Mouse (Mus musculus): ENCODE data around the gene Sirt4. TPM values are rescaled to one million over a fixed set of nuclear protein-coding genes. Genes with fewer than 3 reads are reported as not detected.

Gene Sirt4
- polyA plus RNA-seq, 1 experiment from 2014 or later, result 15.5 TPM

DNA sequence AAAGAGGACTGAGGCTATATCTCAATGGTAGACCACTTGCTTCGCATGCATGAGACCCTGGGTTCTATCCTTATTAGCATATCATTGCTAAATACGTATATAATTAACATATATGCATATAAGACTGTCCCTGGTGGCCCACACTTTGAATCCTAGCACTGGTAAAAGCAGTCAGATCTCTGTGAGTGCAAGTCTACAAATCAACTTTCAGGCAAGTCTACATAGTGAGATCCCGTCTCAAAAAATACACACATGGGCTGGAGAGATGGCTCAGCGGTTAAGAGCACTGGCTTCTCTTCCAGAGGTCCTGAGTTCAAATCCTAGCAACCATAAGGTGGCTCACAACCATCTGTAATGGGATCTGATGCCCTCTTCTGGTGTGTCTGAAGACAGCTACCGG is 6.6 kb upstream of the Sirt4 start:
- WGBS, result 36% methylated on average over 5 of the region's 5 CpGs
- Histone ChIP-seq H3K27me3 (ENCODE audit: control insufficient read depth, insufficient read depth, low read length) (no peaks in the 10 kb centered on the region), H3K27ac (ENCODE audit: low read depth, low read length) (no peak overlapping the region), H3K4me3 (ENCODE audit: low read depth, low read length) (no peak overlapping the region), H3K9ac (ENCODE audit: low read length) (no peak overlapping the region), H3K9me3 (ENCODE audit: control insufficient read depth, low read length) (no peaks in the 10 kb centered on the region), H3K4me1 (ENCODE audit: control insufficient read depth, insufficient read depth, low read length) (peaks cover 8% of the 10 kb centered on the region), H3K4me2 (ENCODE audit: low read depth) (no peak overlapping the region), H3K36me3 (ENCODE audit: control insufficient read depth, insufficient read depth, low read length) (no peaks in the 10 kb centered on the region)
- DNase-seq (ENCODE audit: low spot score) (no peak), ATAC-seq (ENCODE audit: insufficient read depth, low FRiP score, low TSS enrichment) (no peak)

DNA sequence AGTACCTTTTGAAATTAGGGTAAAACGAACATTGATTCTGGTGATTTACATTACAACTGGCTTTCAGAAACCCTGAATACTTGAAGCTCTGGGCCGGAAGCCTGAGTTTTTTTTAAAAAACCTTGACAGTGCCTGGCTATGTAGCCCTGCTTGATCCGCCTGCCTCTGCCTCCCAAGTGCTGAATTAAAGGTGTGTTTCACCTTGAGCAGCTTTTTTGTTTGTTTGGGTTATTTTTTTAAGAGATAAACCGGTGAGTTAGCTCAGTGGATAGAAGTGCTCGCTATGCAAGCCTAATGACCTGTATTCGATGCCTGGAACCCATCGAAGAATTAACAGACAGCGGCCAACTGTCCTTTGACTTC is 6.1 kb upstream of the Sirt4 start:
- Histone ChIP-seq H3K36me3 (ENCODE audit: control insufficient read depth, insufficient read depth, low read length) (no peaks in the 10 kb centered on the region), H3K27me3 (ENCODE audit: control insufficient read depth, insufficient read depth, low read length) (no peaks in the 10 kb centered on the region), H3K27ac (ENCODE audit: low read depth, low read length) (no peak overlapping the region), H3K9ac (ENCODE audit: low read length) (no peak overlapping the region), H3K4me3 (ENCODE audit: low read depth, low read length) (no peak overlapping the region), H3K4me2 (ENCODE audit: low read depth) (no peak overlapping the region), H3K4me1 (ENCODE audit: control insufficient read depth, insufficient read depth, low read length) (peaks cover 8% of the 10 kb centered on the region), H3K9me3 (ENCODE audit: control insufficient read depth, low read length) (no peaks in the 10 kb centered on the region)
- no peak for ATAC-seq (ENCODE audit: insufficient read depth, low FRiP score, low TSS enrichment)
- WGBS, result 14% methylated on average over 8 of the region's 8 CpGs
- peak; percentile 31 for DNase-seq (ENCODE audit: low spot score)

DNA sequence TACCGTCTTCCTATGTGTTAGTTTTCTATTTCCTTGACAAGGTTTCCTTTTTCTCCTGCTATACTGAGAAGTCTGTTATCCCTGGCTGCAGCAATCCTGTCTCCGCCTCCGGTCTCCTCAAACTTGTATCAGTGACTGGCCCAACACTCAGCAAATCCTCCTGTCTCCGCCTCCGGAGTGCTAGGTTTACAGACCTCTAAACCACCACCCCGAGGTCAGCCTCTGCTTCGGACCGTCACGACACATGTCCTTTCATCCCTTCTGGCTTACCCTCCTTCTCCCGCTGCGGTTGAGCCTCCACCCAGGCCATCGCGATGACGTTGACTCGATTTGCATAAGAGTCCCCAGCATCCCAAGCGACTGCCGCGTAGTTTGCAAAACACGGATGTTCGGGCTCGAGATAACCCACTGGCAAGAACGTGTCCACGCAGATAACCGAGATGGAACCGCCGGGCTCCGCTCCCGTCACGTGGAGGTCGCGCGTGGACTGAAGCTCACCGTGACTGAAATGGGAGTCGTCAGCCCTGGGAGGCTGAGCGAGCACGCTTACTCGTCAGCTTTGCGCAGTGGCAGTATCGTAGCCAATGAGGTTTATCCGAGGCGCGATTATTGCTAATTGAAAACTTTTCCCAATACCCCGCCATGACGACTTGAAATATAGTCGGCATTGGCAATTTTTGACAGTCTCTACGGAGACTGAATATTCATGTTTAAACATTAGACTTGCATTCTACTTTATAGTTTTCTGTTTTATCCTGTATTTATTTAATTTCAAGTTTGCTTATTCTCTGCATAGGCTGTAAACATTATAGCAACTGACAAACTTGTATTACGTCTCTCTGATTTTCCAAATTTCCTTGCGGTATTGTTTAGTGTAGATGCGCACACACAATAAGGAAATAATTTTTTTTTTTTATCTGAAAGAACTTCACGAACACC is 5.4 kb upstream of the Sirt4 start:
- H3K4me1 ChIP-seq (ENCODE audit: control insufficient read depth, insufficient read depth, low read length), result peaks cover 8% of the 10 kb centered on the region
- no peaks in the 10 kb centered on the region for H3K9me3 ChIP-seq (ENCODE audit: control insufficient read depth, low read length)
- peak; percentile 79 for ATAC-seq (ENCODE audit: insufficient read depth, low FRiP score, low TSS enrichment)
- peak overlapping the region; percentile 26 for H3K4me3 ChIP-seq (ENCODE audit: low read depth, low read length)
- DNase-seq (ENCODE audit: low spot score), result peak; percentile 92
- no peaks in the 10 kb centered on the region for H3K36me3 ChIP-seq (ENCODE audit: control insufficient read depth, insufficient read depth, low read length)
- H3K27me3 ChIP-seq (ENCODE audit: control insufficient read depth, insufficient read depth, low read length), result no peaks in the 10 kb centered on the region
- H3K27ac ChIP-seq (ENCODE audit: low read depth, low read length), result peak overlapping the region; percentile 100
- WGBS, result under 1% methylated on average over 50 of the region's 50 CpGs
- H3K9ac ChIP-seq (ENCODE audit: low read length), result peak overlapping the region; percentile 84
- H3K4me2 ChIP-seq (ENCODE audit: low read depth), result peak overlapping the region; percentile 64

GRCm38 (mm10) chr5:115488841-115489698 is 4.5 kb upstream of the Sirt4 start:
- WGBS, result under 1% methylated on average over 39 of the region's 39 CpGs
- H3K4me1 ChIP-seq (ENCODE audit: control insufficient read depth, insufficient read depth, low read length), result peaks cover 8% of the 10 kb centered on the region

GRCm38 (mm10) chr5:115487942-115488580 is 3.5 kb upstream of the Sirt4 start:
- no peak overlapping the region for H3K4me3 ChIP-seq (ENCODE audit: low read depth, low read length)
- H3K4me2 ChIP-seq (ENCODE audit: low read depth), result no peak overlapping the region
- WGBS, result 79% methylated on average over 9 of the region's 9 CpGs
- DNase-seq (ENCODE audit: low spot score), result no peak
- H3K36me3 ChIP-seq (ENCODE audit: control insufficient read depth, insufficient read depth, low read length), result no peaks in the 10 kb centered on the region
- no peak overlapping the region for H3K27ac ChIP-seq (ENCODE audit: low read depth, low read length)
- no peak overlapping the region for H3K9ac ChIP-seq (ENCODE audit: low read length)
- H3K27me3 ChIP-seq (ENCODE audit: control insufficient read depth, insufficient read depth, low read length), result no peaks in the 10 kb centered on the region
- no peaks in the 10 kb centered on the region for H3K9me3 ChIP-seq (ENCODE audit: control insufficient read depth, low read length)
- H3K4me1 ChIP-seq (ENCODE audit: control insufficient read depth, insufficient read depth, low read length), result peaks cover 10% of the 10 kb centered on the region
- no peak for ATAC-seq (ENCODE audit: insufficient read depth, low FRiP score, low TSS enrichment)

More at GRCm38 (mm10) chr5:115488841-115489698, 4.5 kb upstream of the Sirt4 start:
- Histone ChIP-seq H3K27me3 (ENCODE audit: control insufficient read depth, insufficient read depth, low read length) (no peaks in the 10 kb centered on the region), H3K9me3 (ENCODE audit: control insufficient read depth, low read length) (no peaks in the 10 kb centered on the region), H3K36me3 (ENCODE audit: control insufficient read depth, insufficient read depth, low read length) (no peaks in the 10 kb centered on the region), H3K4me3 (ENCODE audit: low read depth, low read length) (peak overlapping the region; percentile 26), H3K9ac (ENCODE audit: low read length) (peak overlapping the region; percentile 62), H3K27ac (ENCODE audit: low read depth, low read length) (peak overlapping the region; percentile 100), H3K4me2 (ENCODE audit: low read depth) (peak overlapping the region; percentile 64)
- ATAC-seq (ENCODE audit: insufficient read depth, low FRiP score, low TSS enrichment), result peak; percentile 73
- DNase-seq (ENCODE audit: low spot score), result peak; percentile 83

DNA sequence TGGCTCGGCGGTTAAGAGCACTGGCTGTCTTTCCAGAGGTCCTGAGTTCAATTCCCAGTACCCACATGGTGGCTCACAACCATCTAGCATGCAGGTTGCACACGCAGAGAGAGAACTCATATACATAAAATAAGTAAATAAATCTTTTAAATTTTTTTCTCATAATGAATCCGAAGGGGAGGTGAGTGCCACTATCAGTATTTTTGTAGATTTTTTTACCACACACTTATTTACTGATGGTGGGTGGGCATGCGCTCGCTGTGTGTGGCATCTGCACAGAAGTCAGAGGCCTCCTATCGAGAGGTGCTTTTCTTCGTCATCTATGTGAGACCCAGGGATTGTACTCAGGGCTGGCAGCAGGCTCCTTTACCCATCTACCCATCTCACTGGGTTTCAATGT is 2.8 kb upstream of the Sirt4 start:
- peaks cover 5% of the 10 kb centered on the region; the same call in 1 of the 2 replicates for H3K27me3 ChIP-seq (ENCODE audit: control insufficient read depth, insufficient read depth, low read length)
- H3K9ac ChIP-seq (ENCODE audit: low read length), result no peak overlapping the region
- H3K36me3 ChIP-seq (ENCODE audit: control insufficient read depth, insufficient read depth, low read length), result no peaks in the 10 kb centered on the region
- H3K27ac ChIP-seq (ENCODE audit: low read depth, low read length), result no peak overlapping the region
- 87% methylated on average over 8 of the region's 8 CpGs for WGBS
- DNase-seq (ENCODE audit: low spot score) (no peak), ATAC-seq (ENCODE audit: insufficient read depth, low FRiP score, low TSS enrichment) (no peak)
- H3K4me2 ChIP-seq (ENCODE audit: low read depth), result no peak overlapping the region
- H3K9me3 ChIP-seq (ENCODE audit: control insufficient read depth, low read length), result no peaks in the 10 kb centered on the region
- H3K4me1 ChIP-seq (ENCODE audit: control insufficient read depth, insufficient read depth, low read length), result peaks cover 14% of the 10 kb centered on the region
- no peak overlapping the region for H3K4me3 ChIP-seq (ENCODE audit: low read depth, low read length)

GRCm38 (mm10) chr5:115486726-115487125 is 2.2 kb upstream of the Sirt4 start:
- DNase-seq (ENCODE audit: low spot score) (no peak), ATAC-seq (ENCODE audit: insufficient read depth, low FRiP score, low TSS enrichment) (no peak)
- no peak overlapping the region for H3K4me3 ChIP-seq (ENCODE audit: low read depth, low read length)
- H3K27me3 ChIP-seq (ENCODE audit: control insufficient read depth, insufficient read depth, low read length), result peaks cover 8% of the 10 kb centered on the region
- 58% methylated on average over 4 of the region's 4 CpGs for WGBS
- no peak overlapping the region; the same call in 1 of the 2 replicates for H3K9ac ChIP-seq (ENCODE audit: low read length)
- no peaks in the 10 kb centered on the region for H3K9me3 ChIP-seq (ENCODE audit: control insufficient read depth, low read length)
- no peak overlapping the region for H3K4me2 ChIP-seq (ENCODE audit: low read depth)
- no peaks in the 10 kb centered on the region for H3K36me3 ChIP-seq (ENCODE audit: control insufficient read depth, insufficient read depth, low read length)
- peaks cover 10% of the 10 kb centered on the region for H3K4me1 ChIP-seq (ENCODE audit: control insufficient read depth, insufficient read depth, low read length)
- no peak overlapping the region for H3K27ac ChIP-seq (ENCODE audit: low read depth, low read length)

DNA sequence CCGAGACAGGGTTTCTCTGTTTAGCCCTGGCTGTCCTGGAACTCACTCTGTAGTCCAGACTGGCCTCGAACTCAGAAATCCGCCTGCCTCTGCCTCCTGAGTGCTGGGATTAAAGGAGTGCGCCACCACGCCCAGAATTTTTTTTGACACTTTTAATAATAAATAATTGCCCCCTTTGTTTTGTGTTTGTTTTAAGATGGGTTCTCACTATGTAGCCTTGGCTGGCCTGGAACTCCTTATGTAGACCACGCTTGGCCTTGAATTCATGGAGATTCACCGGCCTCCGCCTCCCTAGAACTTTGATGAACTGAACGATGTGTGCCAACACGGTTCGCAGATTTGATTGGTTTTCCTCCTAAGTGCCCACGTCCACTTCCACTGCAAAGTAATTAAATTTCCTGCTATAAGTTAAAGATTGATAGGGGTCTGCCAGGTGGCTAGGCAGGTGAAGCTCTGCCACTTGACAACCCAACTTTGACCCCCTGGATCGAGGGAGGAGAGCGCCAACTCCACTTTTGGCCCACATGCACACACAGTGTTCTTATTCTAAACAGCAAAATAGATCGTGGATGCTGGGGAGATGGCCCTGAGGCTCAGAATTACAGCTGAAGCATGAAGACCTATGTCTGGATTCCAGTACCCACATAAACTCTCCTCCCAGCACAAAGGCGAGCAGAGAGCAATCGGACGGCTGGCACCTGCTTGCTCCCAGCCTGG is 1.1 kb upstream of the Sirt4 start:
- H3K27ac ChIP-seq (ENCODE audit: low read depth, low read length), result no peak overlapping the region
- H3K4me3 ChIP-seq (ENCODE audit: low read depth, low read length), result no peak overlapping the region
- peaks cover 5% of the 10 kb centered on the region; the same call in 1 of the 2 replicates for H3K4me1 ChIP-seq (ENCODE audit: control insufficient read depth, insufficient read depth, low read length)
- peaks cover 8% of the 10 kb centered on the region for H3K27me3 ChIP-seq (ENCODE audit: control insufficient read depth, insufficient read depth, low read length)
- H3K9me3 ChIP-seq (ENCODE audit: control insufficient read depth, low read length), result no peaks in the 10 kb centered on the region
- no peak overlapping the region for H3K4me2 ChIP-seq (ENCODE audit: low read depth)
- no peak overlapping the region for H3K9ac ChIP-seq (ENCODE audit: low read length)
- DNase-seq (ENCODE audit: low spot score), result no peak
- no peak for ATAC-seq (ENCODE audit: insufficient read depth, low FRiP score, low TSS enrichment)
- 89% methylated on average over 18 of the region's 18 CpGs for WGBS
- no peaks in the 10 kb centered on the region for H3K36me3 ChIP-seq (ENCODE audit: control insufficient read depth, insufficient read depth, low read length)

All from neural tube, embryonic 11.5 days (tissue).